Mouse (Mus musculus) left cerebral cortex, postnatal 36 days (tissue): ENCODE results near the gene Chaf1a. TPM values are rescaled to one million over a fixed set of nuclear protein-coding genes. Genes with fewer than 3 reads are reported as not detected.
A peak's percentile ranks its signal among the peaks of the same experiment; 100 is the strongest.

ENCODE experiments used
- DNase-seq, 2 experiments: peaks; one replicate each; pipeline ENCODE4 v3.0.0; 2021 to 2022; ENCODE audit warnings: low spot score in 2 of 2, mixed read lengths in 1 of 2
- intact Hi-C: fragments of 180-260 bp; cut with DNase I; formaldehyde crosslinking; loops from one replicate; pipeline ENCODE4 v1.15.1; 2025
- total RNA-seq, 2 experiments: library from RNA; stranded (reverse); gene quantifications; 2 replicates each; pipeline ENCODE4 v1.2.3; 2021

Gene Chaf1a
- total RNA-seq, 2 experiments from 2014 or later = 2.2 to 2.7 TPM

DNA sequence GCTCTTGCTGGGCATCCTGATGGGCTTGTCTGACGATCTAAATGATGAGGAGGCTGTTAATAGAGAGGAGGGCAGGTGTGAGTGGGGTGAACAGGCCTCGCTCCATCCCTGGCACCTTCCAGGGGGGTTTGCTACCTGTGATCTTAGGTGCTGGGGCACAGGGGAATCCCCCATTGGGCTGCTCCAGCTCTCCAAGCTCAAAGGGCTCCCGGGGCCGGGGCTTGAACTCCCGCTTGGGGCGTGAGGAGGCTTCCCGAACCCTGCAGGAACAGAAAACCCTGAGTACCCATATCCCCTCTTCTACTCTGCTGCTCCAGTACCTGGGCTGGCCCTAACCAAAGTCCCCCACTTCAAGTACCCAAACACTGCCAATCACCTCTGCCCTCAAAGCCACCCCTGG is 22.4 kb upstream of the Chaf1a start:
- DNase-seq = no peak
- intact Hi-C loops = no loop called here

- intact Hi-C loops = no loop called here
- peak; percentile 64 to 68 for DNase-seq
Observed at GRCm38 (mm10) chr17:56018347-56019131, 21.7 kb upstream of the Chaf1a start.

DNA sequence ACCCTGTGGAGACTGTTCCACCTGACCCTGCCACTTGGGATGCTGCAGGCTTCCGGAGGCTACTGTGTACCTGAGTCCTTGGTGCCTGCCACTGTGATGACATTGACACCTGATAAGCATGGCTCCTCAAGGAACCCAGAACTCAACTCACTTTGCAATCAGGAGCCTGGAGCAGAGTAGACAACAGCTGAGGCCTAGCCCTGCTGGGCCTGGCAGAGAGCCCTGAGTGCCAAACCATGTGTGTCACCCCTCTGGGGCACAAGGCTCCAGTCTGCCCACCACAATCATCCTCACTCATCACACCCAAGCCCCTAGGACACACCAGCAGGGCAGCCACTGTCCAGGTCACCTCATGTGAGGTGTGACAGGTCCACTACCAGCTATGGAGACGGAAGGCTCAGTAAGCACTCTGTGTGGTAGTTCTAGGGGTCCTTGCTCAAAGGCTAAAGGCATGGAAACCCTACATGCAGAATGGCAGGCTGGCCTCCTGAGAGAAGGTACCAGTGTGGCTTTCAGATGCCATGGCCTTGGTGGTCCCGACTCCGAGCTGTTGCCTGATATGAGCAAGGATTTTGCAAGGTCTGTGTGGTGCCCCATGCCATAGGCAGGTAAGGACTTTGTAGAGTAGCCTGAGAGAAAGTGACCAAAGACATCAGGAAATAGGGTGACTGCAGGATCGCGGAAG is 19.7 kb upstream of the Chaf1a start:
- intact Hi-C loops = no loop called here
- DNase-seq = no peak

DNA sequence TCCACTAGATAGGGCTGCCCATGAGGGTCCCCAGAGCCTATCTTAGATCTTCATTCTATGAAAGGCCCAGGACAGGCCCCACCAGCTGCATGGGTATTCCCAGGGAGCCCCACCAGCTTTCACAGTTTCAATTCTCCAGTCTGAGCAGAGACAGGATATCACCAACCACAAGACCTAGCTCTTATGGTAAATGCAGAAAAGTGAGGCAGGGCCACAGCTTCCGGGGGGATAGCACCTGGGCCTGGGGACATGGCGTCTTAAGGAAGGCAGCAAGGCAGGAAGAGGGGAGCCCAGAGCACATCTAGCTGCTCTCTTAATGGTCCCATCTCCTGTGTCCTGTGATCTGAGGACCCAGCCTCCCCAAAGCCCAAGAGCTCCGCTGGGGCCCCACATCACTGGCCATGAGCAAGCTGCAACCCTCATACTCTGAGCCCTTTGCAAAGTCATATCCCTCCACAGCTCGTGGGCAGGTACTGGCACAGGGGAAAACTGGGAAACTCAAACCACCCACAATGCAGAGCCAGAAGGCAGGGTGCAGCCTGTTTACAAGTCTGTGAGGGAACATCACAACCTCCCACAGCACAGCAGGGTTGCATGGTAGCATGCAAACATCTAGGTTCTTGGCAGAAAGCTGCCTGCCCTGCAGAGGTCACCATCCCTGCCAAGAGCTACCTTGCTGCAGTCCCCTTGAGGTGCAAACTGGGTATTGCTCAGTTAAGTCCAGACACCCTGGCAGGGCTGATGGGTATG is 18.9 kb upstream of the Chaf1a start:
- peak; percentile 76 to 78 for DNase-seq
- intact Hi-C loops = no loop called here

GRCm38 (mm10) chr17:56022131-56022988 is 17.9 kb upstream of the Chaf1a start:
- intact Hi-C loops = no loop called here
- no peak for DNase-seq

DNA sequence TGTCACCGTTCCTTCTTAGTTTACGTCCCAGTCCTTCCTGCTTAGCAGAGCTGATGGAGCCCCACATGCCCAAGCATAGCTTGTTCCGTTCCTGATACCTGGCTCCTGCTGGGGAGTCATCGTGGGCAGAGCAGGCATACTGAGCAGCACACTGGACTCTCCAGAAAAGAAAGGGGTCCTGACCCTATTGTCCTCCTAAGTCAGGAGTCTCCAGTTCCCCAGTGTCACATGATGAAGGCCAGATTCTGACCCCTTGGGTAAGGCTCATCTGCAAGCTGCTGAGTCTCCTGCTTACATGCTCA is 17.3 kb upstream of the Chaf1a start:
- DNase-seq = no peak
- intact Hi-C loops = no loop called here

GRCm38 (mm10) chr17:56023386-56023785 is 16.9 kb upstream of the Chaf1a start:
- DNase-seq = no peak
- intact Hi-C loops = no loop called here

- DNase-seq = no peak
- intact Hi-C loops = no loop called here
Observed at GRCm38 (mm10) chr17:56024476-56024875, 15.8 kb upstream of the Chaf1a start.

GRCm38 (mm10) chr17:56024931-56025330 is 15.3 kb upstream of the Chaf1a start:
- intact Hi-C loops = no loop called here
- no peak for DNase-seq

- no peak for DNase-seq
- intact Hi-C loops = no loop called here
Observed at GRCm38 (mm10) chr17:56026303-56026702, 13.9 kb upstream of the Chaf1a start.

DNA sequence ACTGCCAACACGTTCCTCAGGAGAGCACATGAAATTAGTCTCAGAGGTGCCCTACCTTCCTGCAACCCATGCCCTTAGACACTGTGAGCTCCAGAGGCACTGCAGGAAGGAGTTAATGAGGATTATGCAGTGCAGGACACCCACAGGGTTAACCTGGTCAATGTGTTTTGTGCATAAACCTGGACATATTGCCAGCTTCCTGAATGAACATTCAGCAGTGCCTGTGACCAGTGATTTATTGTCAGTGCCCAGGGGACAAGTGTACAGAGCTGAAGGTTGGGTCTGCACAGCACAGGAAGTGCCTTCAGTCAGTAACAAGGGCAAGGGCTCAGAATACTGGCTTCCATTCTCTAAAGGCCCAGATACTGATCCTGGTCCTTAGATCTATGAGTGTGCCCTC is 13.4 kb upstream of the Chaf1a start:
- intact Hi-C loops = no loop called here
- no peak for DNase-seq

GRCm38 (mm10) chr17:56027801-56028441 is 12.3 kb upstream of the Chaf1a start:
- intact Hi-C loops = no loop called here
- no peak for DNase-seq

DNA sequence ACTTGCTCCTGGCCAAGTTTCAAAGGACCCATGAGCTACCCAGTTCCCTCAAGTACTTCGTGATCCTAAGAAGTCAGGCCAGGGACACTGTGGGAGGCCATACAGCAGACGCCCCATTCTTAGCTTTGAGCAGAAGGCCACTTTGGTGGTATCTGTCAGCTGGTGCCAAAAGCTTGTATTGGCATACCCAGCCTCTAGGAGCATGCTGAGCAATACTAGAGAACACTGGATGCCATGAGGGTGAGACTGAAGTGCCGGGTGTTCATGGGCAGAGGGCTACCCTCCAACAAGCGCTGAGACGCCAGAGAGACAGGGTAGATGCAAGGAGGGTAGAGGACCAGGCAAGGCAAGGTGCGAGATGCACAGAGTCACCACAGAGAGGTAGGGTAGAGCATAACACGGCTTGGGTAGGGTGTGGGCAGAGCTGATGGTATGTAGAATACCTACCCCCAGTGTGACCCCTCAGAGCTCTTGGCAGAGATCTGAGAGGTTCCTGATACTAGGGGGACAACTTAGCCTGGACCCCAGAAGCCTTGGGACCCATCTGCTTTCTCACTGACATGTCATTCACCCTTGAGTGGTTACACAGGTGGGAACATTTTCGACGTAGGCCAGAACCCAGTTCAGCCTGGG is 9.9 kb upstream of the Chaf1a start:
- intact Hi-C loops = no loop called here
- DNase-seq = no peak

DNA sequence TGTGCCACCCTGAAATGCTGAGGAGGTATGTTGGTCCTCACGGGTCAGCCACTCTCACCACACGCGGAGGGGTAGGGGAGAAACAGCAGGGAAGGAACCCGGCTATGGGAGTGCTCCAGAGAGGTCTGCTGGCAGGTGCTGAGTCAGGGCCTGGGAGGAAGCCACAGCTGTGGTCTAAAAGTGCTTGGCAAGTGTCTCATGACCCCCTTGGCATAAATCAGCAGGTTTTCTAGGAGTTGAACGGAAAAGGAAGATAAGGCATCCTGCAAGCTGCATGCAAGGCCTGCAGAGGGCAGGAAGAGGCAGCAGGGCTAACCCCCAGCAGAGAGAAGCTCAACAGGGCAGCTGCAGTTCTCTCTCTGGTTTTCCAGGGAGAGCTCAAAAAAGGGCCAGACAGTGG is 9.3 kb upstream of the Chaf1a start:
- no peak for DNase-seq
- intact Hi-C loops = no loop called here

DNA sequence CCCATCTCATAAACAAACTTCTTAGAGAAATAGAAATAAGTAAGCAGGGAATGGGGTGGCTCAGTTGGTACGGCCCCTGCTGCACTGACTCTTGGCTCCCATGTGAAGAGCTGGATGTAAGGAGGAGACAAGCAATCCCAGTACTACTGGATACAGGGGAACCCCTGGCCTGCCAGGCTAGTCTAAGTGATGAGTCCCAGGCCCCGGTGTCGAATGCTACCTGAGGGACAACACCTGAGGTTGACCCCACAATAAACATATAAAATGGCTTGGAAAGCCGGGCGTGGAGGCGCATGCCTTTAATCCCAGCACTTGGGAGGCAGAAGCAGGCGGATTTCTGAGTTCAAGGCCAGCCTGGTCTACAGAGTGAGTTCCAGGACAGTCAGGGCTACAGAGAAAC is 8.8 kb upstream of the Chaf1a start:
- intact Hi-C loops = no loop called here
- no peak for DNase-seq

- no peak for DNase-seq
Observed at GRCm38 (mm10) chr17:56032127-56032733, 8.0 kb upstream of the Chaf1a start.

GRCm38 (mm10) chr17:56032831-56033230 is 7.4 kb upstream of the Chaf1a start:
- intact Hi-C loops = no loop called here
- DNase-seq = no peak

More at GRCm38 (mm10) chr17:56032127-56032733, 8.0 kb upstream of the Chaf1a start:
- intact Hi-C loops = no loop called here

DNA sequence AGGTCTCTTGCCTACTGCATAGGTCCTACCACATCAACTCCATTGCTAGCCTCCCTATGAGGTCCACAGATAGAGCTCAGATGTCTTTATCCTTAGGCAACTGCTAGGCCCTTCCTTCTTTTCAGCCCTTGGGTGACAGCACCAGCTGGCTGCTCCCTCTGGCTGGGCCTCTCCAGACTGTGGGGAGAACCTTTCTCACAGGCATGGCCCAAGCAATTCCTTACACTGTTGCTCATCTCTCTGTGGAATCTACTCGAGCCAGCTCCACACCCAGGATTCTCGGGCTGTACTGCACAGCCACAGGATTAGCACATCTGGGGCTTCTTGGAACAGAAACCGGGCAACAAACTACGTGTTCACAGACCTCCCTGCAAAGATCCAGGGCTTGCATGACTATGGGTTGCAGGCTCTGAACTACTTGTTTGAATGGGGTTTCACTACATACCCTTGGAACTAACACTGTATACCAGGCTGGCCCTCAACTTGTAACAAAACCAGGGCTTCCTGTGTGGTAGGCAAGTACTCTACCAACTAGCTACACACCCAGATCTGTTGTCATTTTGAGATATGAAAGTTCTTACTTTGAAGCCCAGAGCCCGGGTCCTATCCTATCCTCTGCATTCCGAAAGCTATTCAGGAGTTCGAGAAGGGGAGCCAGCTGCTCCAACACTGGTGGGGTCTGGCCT is 6.1 kb upstream of the Chaf1a start:
- intact Hi-C loops = no loop called here
- no peak for DNase-seq
